Mouse (Mus musculus): ENCODE measurements around the gene Atad5. TPM values are rescaled to one million over a fixed set of nuclear protein-coding genes. Genes with fewer than 3 reads are reported as not detected.
A peak's percentile ranks its signal among the peaks of the same experiment; 100 is the strongest.

The Atad5 gene
- 1.1 TPM in 2 replicates for total RNA-seq (2014; rRNA removed)
- 0.12 and 0.15 TPM in 2 replicates for polyA plus RNA-seq (2012; rRNA removed)

- DNase-seq (ENCODE audit: extremely low read depth, low read depth, low spot score), result peak; percentile 91
- Histone ChIP-seq H3K79me2 (ENCODE audit: control insufficient read depth, insufficient read depth, low read length) (0 out of 2 replicates have a peak, but pooled peaks cover 3% of the 10 kb centered on the region), H3K4me3 (ENCODE audit: insufficient read depth, low read depth, low read length) (peak within 1 kb of the TSS; percentile 83), H3K9ac (ENCODE audit: low read depth, low read length) (peak within 1 kb of the TSS; percentile 84), H3K27ac (replicated peaks; ENCODE audit: insufficient read depth, low read depth, low read length) (peak within 1 kb of the TSS; percentile 75), H3K27me3 (ENCODE audit: control insufficient read depth, insufficient read depth, low read length) (no peaks in the 10 kb centered on the region), H3K36me3 (ENCODE audit: control insufficient read depth, insufficient read depth, low read length) (no peaks in the 10 kb centered on the region), H3K4me1 (ENCODE audit: control insufficient read depth, insufficient read depth, low read length) (peaks cover 9% of the 10 kb centered on the region; the same call in 1 of the 2 replicates)
- 5% methylated on average over 57 of the region's 57 CpGs for WGBS
- TF ChIP-seq POLR2A (IDR thresholded peaks at IDR 0.05; ENCODE audit: extremely low read depth, insufficient read depth, low read length), result no peak
- no peak for TF ChIP-seq CTCF (IDR thresholded peaks at IDR 0.05; ENCODE audit: low read depth, low read length)
Observed at GRCm38 (mm10) chr11:80088917-80089816, at the start of gene Atad5. Gene Atad5, plus strand, starts transcription at chr11:80089400.

- peaks cover 6% of the 10 kb centered on the region for H3K36me3 ChIP-seq (ENCODE audit: control insufficient read depth, insufficient read depth, low read length)
- TF ChIP-seq CTCF (IDR thresholded peaks at IDR 0.05; ENCODE audit: low read depth, low read length) (peak; percentile 81), POLR2A (IDR thresholded peaks at IDR 0.05; ENCODE audit: extremely low read depth, insufficient read depth, low read length) (no peak)
- peak; percentile 61 for DNase-seq (ENCODE audit: extremely low read depth, low read depth, low spot score)
- WGBS, result 36% methylated on average over 10 of the region's 10 CpGs
- no peaks in the 10 kb centered on the region for H3K79me2 ChIP-seq (ENCODE audit: control insufficient read depth, insufficient read depth, low read length)
- peaks cover 2% of the 10 kb centered on the region for H3K4me1 ChIP-seq (ENCODE audit: control insufficient read depth, insufficient read depth, low read length)
- H3K27me3 ChIP-seq (ENCODE audit: control insufficient read depth, insufficient read depth, low read length), result no peaks in the 10 kb centered on the region
- peak overlapping the region; percentile 65; the same call in 1 of the 2 replicates for H3K9ac ChIP-seq (ENCODE audit: low read depth, low read length)
- H3K27ac ChIP-seq (replicated peaks; ENCODE audit: insufficient read depth, low read depth, low read length), result no peak overlapping the region
- H3K4me3 ChIP-seq (ENCODE audit: insufficient read depth, low read depth, low read length), result no peak overlapping the region; the same call in 1 of the 2 replicates
Observed at GRCm38 (mm10) chr11:80042615-80043418, 46.4 kb upstream of the Atad5 start.

GRCm38 (mm10) chr11:80043419-80043817 is 45.8 kb upstream of the Atad5 start:
- Histone ChIP-seq H3K4me1 (ENCODE audit: control insufficient read depth, insufficient read depth, low read length) (peaks cover 2% of the 10 kb centered on the region), H3K9ac (ENCODE audit: low read depth, low read length) (no peak overlapping the region), H3K27ac (replicated peaks; ENCODE audit: insufficient read depth, low read depth, low read length) (no peak overlapping the region), H3K79me2 (ENCODE audit: control insufficient read depth, insufficient read depth, low read length) (no peaks in the 10 kb centered on the region), H3K27me3 (ENCODE audit: control insufficient read depth, insufficient read depth, low read length) (no peaks in the 10 kb centered on the region), H3K4me3 (ENCODE audit: insufficient read depth, low read depth, low read length) (no peak overlapping the region), H3K36me3 (ENCODE audit: control insufficient read depth, insufficient read depth, low read length) (peaks cover 9% of the 10 kb centered on the region)
- no peak for TF ChIP-seq CTCF (IDR thresholded peaks at IDR 0.05; ENCODE audit: low read depth, low read length)
- TF ChIP-seq POLR2A (IDR thresholded peaks at IDR 0.05; ENCODE audit: extremely low read depth, insufficient read depth, low read length), result no peak
- 79% methylated on average over 8 of the region's 8 CpGs for WGBS
- peak; percentile 8 for DNase-seq (ENCODE audit: extremely low read depth, low read depth, low spot score)

GRCm38 (mm10) chr11:80046856-80047255 is 42.3 kb upstream of the Atad5 start:
- H3K27ac ChIP-seq (replicated peaks; ENCODE audit: insufficient read depth, low read depth, low read length), result no peak overlapping the region
- no peak overlapping the region for H3K4me3 ChIP-seq (ENCODE audit: insufficient read depth, low read depth, low read length)
- DNase-seq (ENCODE audit: extremely low read depth, low read depth, low spot score), result no peak
- no peak overlapping the region for H3K9ac ChIP-seq (ENCODE audit: low read depth, low read length)
- 85% methylated on average over 7 of the region's 7 CpGs for WGBS
- H3K27me3 ChIP-seq (ENCODE audit: control insufficient read depth, insufficient read depth, low read length), result no peaks in the 10 kb centered on the region
- H3K36me3 ChIP-seq (ENCODE audit: control insufficient read depth, insufficient read depth, low read length), result peaks cover 12% of the 10 kb centered on the region
- peaks cover 2% of the 10 kb centered on the region for H3K4me1 ChIP-seq (ENCODE audit: control insufficient read depth, insufficient read depth, low read length)
- TF ChIP-seq POLR2A (IDR thresholded peaks at IDR 0.05; ENCODE audit: extremely low read depth, insufficient read depth, low read length) (no peak), CTCF (IDR thresholded peaks at IDR 0.05; ENCODE audit: low read depth, low read length) (no peak)
- H3K79me2 ChIP-seq (ENCODE audit: control insufficient read depth, insufficient read depth, low read length), result no peaks in the 10 kb centered on the region

- Histone ChIP-seq H3K27ac (replicated peaks; ENCODE audit: insufficient read depth, low read depth, low read length) (no peak overlapping the region), H3K27me3 (ENCODE audit: control insufficient read depth, insufficient read depth, low read length) (no peaks in the 10 kb centered on the region), H3K4me3 (ENCODE audit: insufficient read depth, low read depth, low read length) (no peak overlapping the region), H3K36me3 (ENCODE audit: control insufficient read depth, insufficient read depth, low read length) (peaks cover 19% of the 10 kb centered on the region), H3K4me1 (ENCODE audit: control insufficient read depth, insufficient read depth, low read length) (no peaks in the 10 kb centered on the region), H3K79me2 (ENCODE audit: control insufficient read depth, insufficient read depth, low read length) (no peaks in the 10 kb centered on the region), H3K9ac (ENCODE audit: low read depth, low read length) (no peak overlapping the region)
- TF ChIP-seq CTCF (IDR thresholded peaks at IDR 0.05; ENCODE audit: low read depth, low read length) (no peak), POLR2A (IDR thresholded peaks at IDR 0.05; ENCODE audit: extremely low read depth, insufficient read depth, low read length) (no peak)
- 85% methylated on average over 2 of the region's 2 CpGs for WGBS
- DNase-seq (ENCODE audit: extremely low read depth, low read depth, low spot score), result no peak
Observed at GRCm38 (mm10) chr11:80050088-80050487, 39.1 kb upstream of the Atad5 start.

Data from liver, adult 2 months (tissue).